Mouse (Mus musculus) kidney, postnatal 14 days (tissue): ENCODE measurements at regions not wholly inside any gene's neighbourhood (a gene's known extent, or its start where the extent isn't known, plus 50 kb on each side); places are given as distances from the start of the nearest gene placed in this dataset.

Experiments used
- DNase-seq: peaks from one replicate; pipeline ENCODE4 v3.0.0; 2022; ENCODE audit warnings: mixed read lengths

DNA sequence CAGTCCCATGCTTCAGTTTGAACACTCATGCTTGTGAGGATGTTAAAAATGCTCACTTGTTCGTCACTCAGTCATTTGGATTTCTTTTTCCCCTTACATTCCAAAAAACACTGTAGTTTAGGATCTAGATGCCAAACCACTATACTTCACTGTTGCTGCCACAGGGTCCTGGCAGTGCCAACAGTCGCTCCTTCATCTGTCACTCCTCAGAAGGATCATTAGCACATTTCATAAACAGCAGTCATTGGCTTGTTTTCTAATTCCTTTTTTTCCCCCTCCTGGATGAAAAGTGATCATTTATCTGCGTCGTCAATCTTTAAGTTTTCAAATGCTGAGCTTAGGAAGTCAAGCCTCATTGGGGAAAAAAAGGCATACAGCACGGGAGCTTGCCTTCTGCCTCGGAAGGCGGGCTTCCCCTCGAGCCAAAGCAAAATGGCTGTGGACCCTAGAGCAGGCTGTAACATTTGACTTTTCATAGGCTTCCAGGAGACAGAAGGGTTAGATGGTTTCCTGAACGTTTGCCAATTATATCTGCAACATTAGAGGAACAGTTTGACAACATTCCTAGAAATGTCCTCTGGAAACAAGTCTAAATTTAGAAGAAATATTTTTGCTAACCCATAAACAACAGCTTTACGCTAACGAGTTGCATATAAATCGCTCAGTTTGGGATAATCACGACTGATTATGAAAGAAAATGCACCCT lies 95.6 kb upstream of the Fat1 start:
- DNase-seq: peak; percentile 18

DNA sequence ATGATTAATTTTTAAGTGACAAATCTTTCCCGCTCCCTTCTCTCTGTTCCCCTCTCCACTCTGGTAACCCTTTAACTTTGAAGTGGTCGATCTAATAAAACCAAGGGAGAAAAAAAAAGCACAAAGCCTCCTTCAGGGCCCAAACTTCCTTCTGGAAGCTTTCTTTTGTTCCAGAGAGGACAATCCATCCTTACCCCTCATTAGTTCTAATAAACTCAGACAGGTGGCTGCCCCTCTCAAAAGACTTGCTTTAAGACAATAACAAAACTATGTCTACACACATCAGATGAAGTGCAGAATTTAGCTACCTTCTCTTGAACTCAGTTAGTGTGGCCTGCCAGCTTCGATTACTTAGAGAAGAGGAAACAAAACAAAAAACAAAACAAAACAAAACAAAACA lies 94.6 kb upstream of the Fat1 start:
- no peak for DNase-seq

DNA sequence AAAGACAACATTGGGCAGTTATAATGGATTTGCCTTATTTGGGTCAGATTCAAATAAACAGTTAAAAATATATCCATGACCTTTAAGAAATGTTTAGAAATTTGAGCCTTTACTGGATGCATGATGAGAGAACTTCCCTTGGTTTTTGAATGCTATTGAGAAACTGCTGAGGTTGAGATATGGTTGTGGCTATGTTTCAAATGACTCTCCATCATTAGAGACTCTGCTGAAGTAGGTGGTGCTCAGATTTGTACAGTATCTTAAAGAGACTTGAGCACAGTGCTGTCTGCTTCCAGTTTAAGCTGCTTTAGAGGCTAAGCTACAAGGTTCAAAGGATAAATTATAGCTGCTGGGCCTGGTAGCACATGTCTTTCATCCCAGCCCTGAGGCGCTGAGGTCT lies 90.9 kb upstream of the Fat1 start:
- DNase-seq: no peak

DNA sequence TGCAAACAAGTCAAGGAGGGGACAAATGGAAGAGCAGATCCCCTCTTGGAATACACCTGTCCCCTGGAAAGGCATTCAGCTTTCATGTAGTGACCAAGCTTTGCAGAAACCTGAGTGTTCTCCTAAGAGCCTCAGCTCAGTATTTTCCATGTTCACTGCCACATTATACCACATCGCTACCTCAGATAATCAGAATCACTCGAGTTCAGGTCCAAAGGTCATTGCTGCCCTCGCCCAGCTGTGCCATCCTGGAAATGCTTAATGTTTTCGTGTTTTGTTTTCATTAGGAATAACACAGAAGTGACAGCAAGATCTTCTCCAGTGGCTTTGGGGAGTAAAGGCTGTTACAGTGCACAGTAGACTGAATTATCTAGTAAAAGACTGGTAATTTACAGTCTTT lies 83.0 kb upstream of the Fat1 start:
- no peak for DNase-seq

DNA sequence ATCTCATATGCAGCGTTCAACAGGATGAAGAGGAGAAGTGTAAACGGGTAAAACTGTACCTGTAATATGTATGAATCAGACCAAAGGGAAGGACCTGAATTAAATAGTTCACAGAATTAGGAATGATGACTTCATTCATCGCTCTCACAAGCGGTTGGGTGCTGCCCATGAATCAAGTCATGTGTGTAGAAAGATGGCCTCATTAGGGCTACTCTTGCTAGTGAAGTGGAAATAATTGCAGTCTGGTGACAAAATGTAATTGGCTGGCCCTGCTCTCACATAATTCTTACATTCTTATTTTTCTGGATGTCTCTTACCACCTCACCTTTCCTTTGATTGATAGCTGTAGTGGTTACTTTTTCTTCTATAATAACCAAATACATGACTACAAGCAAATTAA lies 80.1 kb upstream of the Fat1 start:
- no peak for DNase-seq

DNA sequence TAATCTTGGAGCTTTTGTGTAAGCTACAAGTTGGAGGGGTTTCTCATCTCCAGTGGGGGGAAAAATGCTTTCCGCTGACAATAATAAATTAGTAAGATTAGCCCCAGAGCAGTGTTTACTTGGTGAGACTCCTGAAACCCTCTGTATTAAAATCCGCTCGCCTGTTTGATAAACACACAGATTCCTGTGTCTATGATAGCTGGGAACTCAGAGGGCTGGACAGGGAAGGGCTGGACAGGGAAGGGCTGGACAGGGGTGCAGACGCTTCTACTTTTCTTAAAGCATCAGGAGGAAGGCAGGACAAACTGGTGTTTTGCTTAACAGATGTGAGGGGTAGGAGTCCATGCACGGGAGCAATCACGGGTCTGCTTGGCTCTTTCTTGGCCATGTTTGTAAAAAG lies 68.0 kb upstream of the Fat1 start:
- DNase-seq: no peak

DNA sequence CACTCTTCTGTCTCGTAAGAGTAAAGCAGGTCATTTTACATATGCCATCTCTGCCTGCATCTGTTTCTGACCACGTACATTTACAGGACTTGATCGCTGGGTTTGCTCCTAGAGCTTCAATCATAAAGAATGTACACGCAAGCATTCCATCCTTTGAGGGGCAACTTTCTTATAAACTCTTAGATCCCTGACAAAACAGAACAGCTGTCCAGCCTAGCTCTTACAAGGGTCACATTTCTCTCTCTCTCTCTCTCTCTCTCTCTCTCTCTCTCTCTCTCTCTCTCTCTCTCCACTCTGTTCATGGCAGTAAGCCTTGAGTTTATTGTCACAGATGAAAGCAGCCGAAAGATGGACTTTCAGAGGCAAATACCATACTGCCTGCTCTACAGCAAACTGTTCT lies 67.6 kb upstream of the Fat1 start:
- DNase-seq: no peak

DNA sequence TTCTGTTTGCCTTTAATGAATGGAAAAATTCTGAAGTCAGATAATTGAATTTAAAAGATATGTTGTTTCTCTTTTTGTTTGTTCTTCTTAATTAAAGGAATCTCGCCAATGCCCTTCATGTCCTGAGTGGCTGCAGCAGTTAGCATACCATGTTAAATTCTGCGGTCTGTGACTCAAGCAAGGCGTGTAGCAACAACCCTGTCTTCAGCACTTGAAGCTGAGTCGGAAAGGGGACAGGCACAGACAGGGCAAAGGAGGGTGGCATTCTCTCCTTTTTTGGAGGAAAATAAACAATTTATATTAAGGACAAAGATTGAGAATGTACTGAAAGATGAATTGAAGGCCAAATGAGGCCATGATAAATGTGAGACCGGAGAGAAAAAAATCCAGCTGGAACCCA lies 58.2 kb upstream of the Fat1 start:
- DNase-seq: peak; percentile 14

DNA sequence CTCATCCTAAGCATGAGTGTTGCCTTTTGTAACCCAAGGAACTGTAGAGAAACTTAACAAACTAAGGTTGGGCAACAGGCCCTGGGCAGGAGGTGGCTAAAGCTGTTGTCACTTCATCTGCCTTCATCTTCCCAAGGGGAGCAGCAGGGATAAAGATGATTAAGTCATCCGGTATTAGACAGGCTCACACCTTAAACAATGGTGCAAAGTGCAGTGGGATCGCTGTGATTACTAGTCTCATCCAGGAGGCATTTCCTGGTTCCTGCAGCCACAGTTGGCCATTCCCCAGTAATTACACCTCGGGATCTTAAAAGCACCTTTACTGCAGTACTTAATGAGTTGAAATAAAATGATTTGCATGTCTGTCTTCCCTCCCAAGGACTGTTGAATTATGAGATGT lies 57.0 kb upstream of the Fat1 start:
- DNase-seq: no peak

DNA sequence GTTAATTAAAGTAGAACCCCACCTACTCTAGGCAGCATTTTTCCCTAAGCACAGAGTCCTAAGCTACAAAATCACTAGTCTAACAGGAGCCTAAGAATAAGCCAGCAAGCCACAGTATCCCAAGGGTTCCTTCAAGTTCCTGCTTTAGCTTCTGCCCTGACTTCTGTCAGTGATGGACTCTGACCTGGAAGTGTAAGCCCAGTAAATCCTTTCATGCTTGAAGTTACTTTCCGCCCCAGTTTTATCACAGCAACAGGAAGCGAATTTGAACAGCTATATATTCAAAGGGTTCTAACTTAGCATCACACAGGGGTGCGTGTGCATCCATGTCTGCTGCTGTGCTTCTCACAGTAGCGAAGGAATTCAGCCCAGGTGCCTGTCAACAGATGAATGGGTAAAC lies 56.1 kb upstream of the Fat1 start:
- no peak for DNase-seq

DNA sequence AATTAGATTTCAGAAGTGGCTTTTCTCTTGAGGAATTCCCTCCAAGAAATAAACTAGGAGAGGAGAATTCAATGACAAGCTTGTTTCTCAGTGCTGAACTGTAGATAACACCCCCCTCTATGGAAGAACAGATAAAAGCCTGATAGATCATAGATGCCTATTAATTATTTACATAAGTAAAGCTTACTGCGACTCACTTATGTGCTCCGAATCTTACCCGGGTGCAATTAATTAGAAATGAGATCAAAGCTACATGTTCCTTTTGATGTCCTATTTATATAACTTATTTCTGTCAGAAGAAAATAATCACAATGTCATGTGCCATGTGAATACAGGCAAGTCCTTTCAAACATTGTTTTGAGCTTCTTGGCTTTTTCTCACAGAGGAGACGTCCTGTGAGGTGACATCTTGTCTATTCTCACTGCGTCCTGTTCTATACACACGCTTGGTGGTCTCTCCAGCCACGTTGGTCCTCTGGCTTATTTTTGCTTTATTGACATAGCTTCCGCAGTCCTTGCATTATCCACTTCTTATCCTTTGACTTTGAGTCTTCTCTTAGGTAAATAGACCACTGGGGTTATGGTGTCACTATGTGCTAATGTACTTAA lies 50.7 kb upstream of the Fat1 start:
- no peak for DNase-seq
